Mouse (Mus musculus) thymus, postnatal 14 days (tissue): Measurements from ENCODE around the gene Trappc2l.
"Not testable (repeated sequence)": the region's sequence is repeated elsewhere in the genome, so short reads cannot be mapped to it uniquely, and the experiment has no call there.

Source experiments
- DNase-seq: peaks from one replicate; pipeline ENCODE4 v3.0.0; 2021

Gene Trappc2l

DNA sequence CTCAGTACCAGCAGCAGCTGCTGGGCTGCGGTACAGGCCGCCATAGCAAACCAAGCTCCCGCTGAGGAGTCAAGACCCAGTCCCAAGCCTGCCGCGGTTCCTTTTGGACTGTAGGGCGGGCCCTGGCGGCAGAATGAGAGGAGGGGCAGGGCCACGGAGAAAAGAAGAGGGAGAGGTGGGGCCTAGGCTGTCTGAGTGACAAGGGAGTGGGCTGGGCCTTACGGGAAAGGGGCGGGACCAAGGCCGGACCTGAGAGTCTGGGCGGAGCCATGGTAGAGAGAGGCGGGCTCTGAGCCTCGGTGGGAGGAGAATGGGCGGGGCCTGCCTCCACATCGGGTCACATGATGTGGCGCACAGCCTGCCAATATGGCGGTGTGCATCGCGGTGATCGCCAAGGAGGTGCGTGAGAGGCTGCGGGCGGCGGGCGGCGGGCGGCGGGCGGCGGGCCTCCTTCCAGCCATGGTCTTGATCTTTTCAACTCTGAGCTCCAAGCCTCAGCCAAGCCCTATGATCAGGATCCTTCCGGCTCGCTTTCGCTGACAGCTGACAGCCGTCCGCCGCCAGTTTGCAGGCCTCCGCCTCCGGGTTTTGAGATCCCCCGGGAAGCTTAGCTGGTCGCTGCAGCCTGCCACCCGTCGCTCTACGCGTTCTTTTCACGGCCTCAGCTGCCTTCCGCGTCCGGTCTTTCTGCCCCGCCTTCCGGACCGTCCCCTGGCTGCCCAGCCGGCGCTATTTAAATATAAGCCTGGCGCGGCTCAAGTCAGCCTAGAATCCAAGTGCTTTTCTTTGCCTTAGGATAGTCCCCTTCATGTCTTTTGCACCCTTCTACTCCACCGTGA is at the start of gene Trappc2l, which contains the start of gene Galns:
Gene Trappc2l (plus strand): TSS at position 346 of the 839 bp plus-strand sequence.
Gene Galns (minus strand): TSS at position 169 of the 839 bp plus-strand sequence.
- DNase-seq = peak; percentile 97

GRCm38 (mm10) chr8:122564363-122565352 is 46.8 kb upstream of the Trappc2l start:
- no peak for DNase-seq

GRCm38 (mm10) chr8:122566766-122567165 is 44.7 kb upstream of the Trappc2l start:
- DNase-seq = peak; percentile 15

- peak; percentile 97 for DNase-seq
Measured at GRCm38 (mm10) chr8:122567361-122568108, 43.9 kb upstream of the Trappc2l start, which contains the start of gene Cdt1. Gene Cdt1, plus strand, starts transcription at chr8:122568015.

- DNase-seq = peak; percentile 79
Measured at GRCm38 (mm10) chr8:122568109-122568504, 43.3 kb upstream of the Trappc2l start.

DNA sequence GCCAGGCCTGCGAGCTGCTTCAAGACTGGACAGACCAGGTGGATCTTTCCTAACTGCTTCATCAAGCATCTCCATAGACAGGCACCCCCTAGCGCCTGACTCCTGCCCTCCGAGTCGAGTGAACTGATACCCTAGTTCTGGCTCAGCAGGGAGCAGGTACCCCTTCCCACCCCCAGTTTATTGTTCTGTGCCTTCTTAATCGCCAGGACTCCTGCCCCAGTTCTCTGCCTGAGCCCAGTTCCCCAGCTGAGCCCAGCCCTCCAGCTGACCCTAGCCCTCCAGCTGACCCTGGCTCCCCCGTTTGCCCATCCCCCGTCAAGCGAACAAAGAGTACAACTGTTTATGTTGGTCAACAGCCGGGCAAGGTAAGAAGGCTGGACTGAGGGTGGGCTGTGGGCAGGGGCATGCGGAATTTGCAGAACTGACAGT is 42.5 kb upstream of the Trappc2l start:
- DNase-seq = peak; percentile 64

- peak; percentile 30 for DNase-seq
Measured at GRCm38 (mm10) chr8:122569329-122569728, 42.1 kb upstream of the Trappc2l start.

DNA sequence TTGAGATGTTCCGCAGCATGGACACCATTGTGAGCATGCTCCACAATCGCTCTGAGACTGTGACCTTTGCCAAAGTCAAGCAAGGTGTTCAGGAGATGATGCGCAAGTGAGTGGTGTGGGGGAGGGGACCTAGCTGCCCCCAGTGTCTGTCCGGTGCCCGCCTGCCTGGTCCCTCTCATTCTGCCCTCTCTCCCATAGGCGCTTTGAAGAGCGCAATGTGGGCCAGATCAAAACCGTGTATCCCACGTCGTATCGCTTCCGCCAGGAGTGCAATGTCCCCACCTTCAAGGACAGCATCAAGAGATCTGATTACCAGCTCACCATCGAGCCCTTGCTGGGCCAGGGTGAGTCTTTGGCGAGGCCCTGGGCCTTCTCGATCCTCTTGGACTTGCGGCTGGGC is 41.4 kb upstream of the Trappc2l start:
- no peak for DNase-seq

DNA sequence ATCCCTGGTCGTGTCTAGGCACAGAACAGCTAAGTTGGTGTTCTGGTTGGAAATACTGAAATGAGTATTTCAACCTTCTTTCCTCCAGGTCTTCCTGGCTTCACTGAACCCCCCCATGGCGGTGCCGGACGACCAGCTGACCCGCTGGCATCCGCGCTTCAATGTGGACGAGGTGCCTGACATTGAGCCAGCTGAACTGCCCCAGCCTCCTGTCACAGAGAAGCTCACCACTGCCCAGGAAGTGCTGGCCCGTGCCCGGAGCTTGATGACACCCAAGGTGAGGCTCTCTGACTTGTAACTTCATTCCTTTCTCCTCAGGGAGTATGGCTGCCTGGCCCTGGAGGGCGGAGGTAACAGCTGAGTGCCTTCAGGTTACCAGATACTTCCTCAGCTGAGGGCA is 40.3 kb upstream of the Trappc2l start:
- no peak for DNase-seq

GRCm38 (mm10) chr8:122571750-122572267 is 39.6 kb upstream of the Trappc2l start:
- no peak for DNase-seq

DNA sequence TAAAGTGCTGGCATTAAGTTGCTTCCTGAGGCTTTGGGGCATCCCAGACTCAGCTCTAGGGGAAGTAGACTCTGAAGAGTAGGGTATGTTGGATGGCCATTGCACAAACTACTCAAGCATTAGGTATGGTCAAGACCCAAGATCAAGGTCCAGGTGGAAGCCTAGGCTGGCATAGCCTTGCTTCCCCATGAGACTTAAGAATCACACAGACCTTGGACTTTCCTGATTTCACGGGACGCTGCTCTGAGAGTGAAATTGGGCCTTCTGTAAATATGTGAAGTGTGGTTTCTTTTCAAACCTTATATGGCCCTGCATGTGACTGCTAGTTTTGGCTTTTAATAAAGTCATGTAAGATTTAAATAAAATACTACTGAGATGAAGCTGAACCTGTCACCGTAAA is 38.7 kb upstream of the Trappc2l start:
- DNase-seq = no peak

- DNase-seq = not testable (repeated sequence)
Measured at GRCm38 (mm10) chr8:122573176-122573575, 38.3 kb upstream of the Trappc2l start.

DNA sequence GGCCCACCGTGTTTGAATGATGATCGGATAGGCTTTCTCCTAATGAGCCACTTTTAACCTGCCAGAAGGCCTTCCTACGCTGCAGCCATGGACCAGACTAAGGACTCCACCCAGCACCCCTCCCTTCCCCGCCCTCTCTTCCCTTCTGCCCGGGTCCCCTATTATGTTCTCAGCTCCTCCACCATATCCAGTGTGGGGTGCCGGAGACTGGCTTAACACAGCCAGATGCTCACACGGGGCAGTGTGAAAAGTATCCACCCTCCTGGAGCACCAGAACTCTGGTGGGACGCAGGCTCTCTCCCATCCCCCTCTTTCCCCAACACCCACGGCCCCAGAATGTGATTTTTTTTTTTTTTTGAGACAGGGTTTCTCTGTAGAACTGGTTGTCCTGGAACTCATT is 37.9 kb upstream of the Trappc2l start:
- DNase-seq = no peak

GRCm38 (mm10) chr8:122574264-122574663 is 37.2 kb upstream of the Trappc2l start:
- DNase-seq = no peak

DNA sequence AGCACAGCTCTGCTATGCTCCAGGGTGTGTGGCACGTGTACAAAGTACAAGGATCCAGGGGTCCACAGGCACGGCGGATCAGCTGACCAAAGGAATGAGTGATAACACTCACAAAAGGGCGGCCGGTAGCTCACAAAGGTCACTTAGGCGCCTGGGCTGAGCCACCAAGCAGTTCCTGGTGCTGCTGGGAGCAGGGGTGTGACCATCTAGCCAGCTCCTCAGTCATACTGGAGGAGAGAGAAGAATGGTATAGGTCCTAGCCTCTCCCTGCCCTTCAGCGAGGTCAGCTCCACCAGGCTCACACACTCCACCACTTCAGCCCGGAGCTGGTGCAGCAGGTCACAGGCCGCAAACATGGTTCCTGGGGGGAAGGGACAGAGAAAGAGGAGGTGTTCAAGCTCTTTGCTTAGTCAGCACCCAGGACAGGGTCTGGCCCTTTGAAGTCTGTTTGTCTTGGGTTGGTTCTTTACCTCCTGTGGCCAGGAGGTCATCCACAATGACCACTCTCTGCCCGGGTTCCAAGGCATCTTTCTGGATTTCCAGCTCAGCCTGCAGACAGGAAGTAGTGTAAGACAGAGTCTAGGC is 36.7 kb upstream of the Trappc2l start:
- DNase-seq = no peak

- no peak for DNase-seq
Measured at GRCm38 (mm10) chr8:122575286-122575685, 36.2 kb upstream of the Trappc2l start.

- no peak for DNase-seq
Measured at GRCm38 (mm10) chr8:122575735-122576647, 35.4 kb upstream of the Trappc2l start.

GRCm38 (mm10) chr8:122576648-122577022 is 34.8 kb upstream of the Trappc2l start, which contains the start of gene Aprt:
Gene Aprt, minus strand, starts transcription at chr8:122576909.
- peak; percentile 98 for DNase-seq

- no peak for DNase-seq
Measured at GRCm38 (mm10) chr8:122577116-122577515, 34.3 kb upstream of the Trappc2l start.

- DNase-seq = no peak
Measured at GRCm38 (mm10) chr8:122579196-122579595, 32.2 kb upstream of the Trappc2l start.

- DNase-seq = no peak
Measured at GRCm38 (mm10) chr8:122580926-122581325, 30.5 kb upstream of the Trappc2l start.
